Mouse (Mus musculus): ENCODE measurements at regions not wholly inside any gene's neighbourhood (a gene's known extent, or its start where the extent isn't known, plus 50 kb on each side); places are given as distances from the start of the nearest gene placed in this dataset.

GRCm38 (mm10) chr4:33662965-33663364 is 261.4 kb upstream of the Cnr1 start:
- dilution Hi-C loops (cut with MboI; ENCODE audit: extremely low pct_ligation_motif_present, extremely low pct_unique_long_range_greater_than_20kb, low sequenced_read_pairs) = no loop called here
- no peak overlapping the region for H3K4me2 ChIP-seq (ENCODE audit: insufficient read depth, low read depth, poor library complexity, severe bottlenecking)

GRCm38 (mm10) chr4:33663616-33664473 is 260.5 kb upstream of the Cnr1 start:
- no peak overlapping the region for H3K9ac ChIP-seq (ENCODE audit: insufficient read depth, low read depth)
- TF ChIP-seq POLR2AphosphoS2 (IDR thresholded peaks at IDR 0.05; ENCODE audit: low read depth, low read length) (no peak), USF2 (conservative IDR thresholded peaks at IDR 0.05; ENCODE audit: low read depth, low read length) (no peak)
- H3K9me3 ChIP-seq (replicated peaks; ENCODE audit: low read length) = no peaks in the 10 kb centered on the region
- no peak overlapping the region for H3K4me3 ChIP-seq (replicated peaks in 1 of 3; ENCODE audit: low read depth in 2 of 3, low read length in 2 of 3, poor library complexity in 1 of 3)
- dilution Hi-C loops (cut with MboI; ENCODE audit: extremely low pct_ligation_motif_present, extremely low pct_unique_long_range_greater_than_20kb, low sequenced_read_pairs) = no loop called here
- no peaks in the 10 kb centered on the region; a peak in 1 of 4 replicates for H3K4me1 ChIP-seq (ENCODE audit: control insufficient read depth in 1 of 2, insufficient read depth in 2 of 2)
- H3K27ac ChIP-seq (ENCODE audit: insufficient read depth, low read depth) = no peak overlapping the region
- H3K79me2 ChIP-seq (replicated peaks; ENCODE audit: control insufficient read depth, extremely low read depth, insufficient read depth, poor library complexity, severe bottlenecking) = no peaks in the 10 kb centered on the region
- no peak overlapping the region for H3K4me2 ChIP-seq (ENCODE audit: insufficient read depth, low read depth, poor library complexity, severe bottlenecking)
- H3K27me3 ChIP-seq (replicated peaks) = no peaks in the 10 kb centered on the region
- no peaks in the 10 kb centered on the region for H3K36me3 ChIP-seq (replicated peaks in 1 of 2; ENCODE audit: control insufficient read depth in 1 of 2, insufficient read depth in 1 of 2, low read length in 1 of 2)
- in situ Hi-C loops (cut with MboI; ENCODE audit: low pct_ligation_motif_present, low pct_unique_long_range_greater_than_20kb, low sequenced_read_pairs) = no loop called here
- no peak for DNase-seq (ENCODE audit: extremely low read depth)

More at GRCm38 (mm10) chr4:33662965-33663364, 261.4 kb upstream of the Cnr1 start:
- Histone ChIP-seq H3K9me3 (replicated peaks; ENCODE audit: low read length) (no peaks in the 10 kb centered on the region), H3K36me3 (replicated peaks in 1 of 2; ENCODE audit: control insufficient read depth in 1 of 2, insufficient read depth in 1 of 2, low read length in 1 of 2) (no peaks in the 10 kb centered on the region), H3K79me2 (replicated peaks; ENCODE audit: control insufficient read depth, extremely low read depth, insufficient read depth, poor library complexity, severe bottlenecking) (no peaks in the 10 kb centered on the region), H3K4me3 (replicated peaks in 1 of 3; ENCODE audit: low read depth in 2 of 3, low read length in 2 of 3, poor library complexity in 1 of 3) (no peak overlapping the region), H3K9ac (ENCODE audit: insufficient read depth, low read depth) (no peak overlapping the region), H3K4me1 (ENCODE audit: control insufficient read depth in 1 of 2, insufficient read depth in 2 of 2) (no peaks in the 10 kb centered on the region; a peak in 1 of 4 replicates), H3K27me3 (replicated peaks) (no peaks in the 10 kb centered on the region), H3K27ac (ENCODE audit: insufficient read depth, low read depth) (no peak overlapping the region)
- in situ Hi-C loops (cut with MboI; ENCODE audit: low pct_ligation_motif_present, low pct_unique_long_range_greater_than_20kb, low sequenced_read_pairs) = no loop called here
- TF ChIP-seq HCFC1 (IDR thresholded peaks at IDR 0.05; ENCODE audit: low read depth, low read length) = no peak
- TF ChIP-seq ZC3H11A (IDR thresholded peaks at IDR 0.05; ENCODE audit: low read depth, low read length) = no peak
- no peak for TF ChIP-seq ZMIZ1 (IDR thresholded peaks at IDR 0.05; ENCODE audit: low read depth, low read length)
- no peak for TF ChIP-seq GABPA (IDR thresholded peaks at IDR 0.05; ENCODE audit: insufficient replicate concordance, low read depth, low read length)
- no peak for TF ChIP-seq ZKSCAN1 (IDR thresholded peaks at IDR 0.05; ENCODE audit: borderline replicate concordance, low read depth, low read length)
- TF ChIP-seq PAX5 (IDR thresholded peaks at IDR 0.05; ENCODE audit: low read length) = no peak
- no peak for TF ChIP-seq MXI1 (IDR thresholded peaks at IDR 0.05; ENCODE audit: low read depth, low read length)
- no peak for TF ChIP-seq CHD2 (IDR thresholded peaks at IDR 0.05; ENCODE audit: low read length)
- TF ChIP-seq TBP (conservative IDR thresholded peaks at IDR 0.05; ENCODE audit: low read depth, low read length) = no peak
- TF ChIP-seq BHLHE40 (IDR thresholded peaks at IDR 0.05; ENCODE audit: low read depth, low read length) = no peak
- TF ChIP-seq IRF4 (IDR thresholded peaks at IDR 0.05; ENCODE audit: low read depth, low read length) = no peak
- TF ChIP-seq RAD21 (IDR thresholded peaks at IDR 0.05; ENCODE audit: low read depth, low read length) = no peak
- no peak for TF ChIP-seq UBTF (IDR thresholded peaks at IDR 0.05; ENCODE audit: low read depth, low read length)
- no peak for TF ChIP-seq MAFK (IDR thresholded peaks at IDR 0.05; ENCODE audit: insufficient replicate concordance, low read length)
- no peak for TF ChIP-seq POLR2AphosphoS2 (IDR thresholded peaks at IDR 0.05; ENCODE audit: low read depth, low read length)
- no peak for TF ChIP-seq RCOR1 (conservative IDR thresholded peaks at IDR 0.05; ENCODE audit: low read depth, low read length)
- TF ChIP-seq USF1 (IDR thresholded peaks at IDR 0.05; ENCODE audit: low read depth, low read length) = no peak
- no peak for TF ChIP-seq JUND (conservative IDR thresholded peaks at IDR 0.05; ENCODE audit: low read depth, low read length)
- no peak for TF ChIP-seq MAZ (IDR thresholded peaks at IDR 0.05; ENCODE audit: low read depth, low read length)
- no peak for DNase-seq (ENCODE audit: extremely low read depth)
